Mouse (Mus musculus) heart, adult 9 months (tissue): Measurements from ENCODE around the gene Creb3l2.

Experiments
- DNase-seq, 2 experiments: peaks; one replicate each; pipeline ENCODE4 v3.0.0; 2022; ENCODE audit warnings: low spot score in 2 of 2

The Creb3l2 gene

GRCm38 (mm10) chr6:37326603-37326955 is 115.4 kb downstream of the Creb3l2 start:
- peak; percentile 19 to 23 for DNase-seq

- no peak for DNase-seq
Measured at GRCm38 (mm10) chr6:37325906-37326602, 115.9 kb downstream of the Creb3l2 start.

GRCm38 (mm10) chr6:37325076-37325475 is 116.9 kb downstream of the Creb3l2 start:
- no peak for DNase-seq

- DNase-seq, result no peak
Measured at GRCm38 (mm10) chr6:37322641-37323040, 119.3 kb downstream of the Creb3l2 start.

- no peak for DNase-seq
Measured at GRCm38 (mm10) chr6:37322088-37322487, 119.9 kb downstream of the Creb3l2 start.

GRCm38 (mm10) chr6:37317904-37318303 is 124.0 kb downstream of the Creb3l2 start:
- DNase-seq, result no peak

- DNase-seq, result no peak
Measured at GRCm38 (mm10) chr6:37315440-37315839, 126.5 kb downstream of the Creb3l2 start.

GRCm38 (mm10) chr6:37310601-37311000 is 131.3 kb downstream of the Creb3l2 start:
- DNase-seq, result no peak

GRCm38 (mm10) chr6:37306616-37307015 is 135.3 kb downstream of the Creb3l2 start:
- no peak for DNase-seq

GRCm38 (mm10) chr6:37300492-37300891 is 141.5 kb downstream of the Creb3l2 start:
- no peak for DNase-seq

- no peak for DNase-seq
Measured at GRCm38 (mm10) chr6:37299562-37300390, 142.2 kb downstream of the Creb3l2 start, which contains the start of gene Dgki. TSS of gene Dgki (minus strand) at chr6:37300184.

GRCm38 (mm10) chr6:37298982-37299381 is 143.0 kb downstream of the Creb3l2 start:
- no peak for DNase-seq

GRCm38 (mm10) chr6:37297744-37298482 is 144.0 kb downstream of the Creb3l2 start:
- no peak for DNase-seq

- no peak for DNase-seq
Measured at GRCm38 (mm10) chr6:37292068-37292467, 149.9 kb downstream of the Creb3l2 start.

GRCm38 (mm10) chr6:37291171-37291570 is 150.8 kb downstream of the Creb3l2 start:
- no peak for DNase-seq

GRCm38 (mm10) chr6:37290691-37291090 is 151.3 kb downstream of the Creb3l2 start:
- no peak for DNase-seq

- no peak for DNase-seq
Measured at GRCm38 (mm10) chr6:37286134-37286533, 155.8 kb downstream of the Creb3l2 start.

- DNase-seq, result no peak
Measured at GRCm38 (mm10) chr6:37284879-37285278, 157.1 kb downstream of the Creb3l2 start.

- DNase-seq, result no peak
Measured at GRCm38 (mm10) chr6:37283336-37283735, 158.6 kb downstream of the Creb3l2 start.

GRCm38 (mm10) chr6:37282659-37283058 is 159.3 kb downstream of the Creb3l2 start:
- no peak for DNase-seq
